Mouse (Mus musculus) right cerebral cortex, postnatal 4 days (tissue): Measurements from ENCODE around the gene Pgk1.
"Not testable (repeated sequence)": the region's sequence is repeated elsewhere in the genome, so short reads cannot be mapped to it uniquely, and the experiment has no call there.

Experiments used
- DNase-seq: peaks from one replicate; pipeline ENCODE4 v3.0.0-alpha.2; 2022

Pgk1 gene

GRCm38 (mm10) chrX:106186713-106187649 lies at the start of gene Pgk1:
Gene Pgk1, plus strand, starts transcription at chrX:106187100.
- peak; percentile 84 for DNase-seq

GRCm38 (mm10) chrX:106139309-106140070 lies 47.4 kb upstream of the Pgk1 start:
- DNase-seq: peak; percentile 1

- DNase-seq: no peak
Measured at GRCm38 (mm10) chrX:106142936-106143335, 44.0 kb upstream of the Pgk1 start, which contains the start of gene Tlr13. Gene Tlr13, plus strand, starts transcription at chrX:106143204.

- no peak for DNase-seq
Measured at GRCm38 (mm10) chrX:106148185-106148584, 38.7 kb upstream of the Pgk1 start.

GRCm38 (mm10) chrX:106149460-106149859 lies 37.4 kb upstream of the Pgk1 start:
- no peak for DNase-seq

GRCm38 (mm10) chrX:106154180-106154586 lies 32.7 kb upstream of the Pgk1 start:
- no peak for DNase-seq

GRCm38 (mm10) chrX:106155892-106156291 lies 31.0 kb upstream of the Pgk1 start:
- DNase-seq: no peak

- DNase-seq: no peak
Measured at GRCm38 (mm10) chrX:106163995-106164394, 22.9 kb upstream of the Pgk1 start.

GRCm38 (mm10) chrX:106164555-106164954 lies 22.3 kb upstream of the Pgk1 start:
- no peak for DNase-seq

- no peak for DNase-seq
Measured at GRCm38 (mm10) chrX:106165089-106165488, 21.8 kb upstream of the Pgk1 start.

- DNase-seq: peak; percentile 73
Measured at GRCm38 (mm10) chrX:106171106-106171852, 15.6 kb upstream of the Pgk1 start.

GRCm38 (mm10) chrX:106171853-106172154 lies 15.1 kb upstream of the Pgk1 start:
- DNase-seq: no peak

GRCm38 (mm10) chrX:106176331-106176730 lies 10.6 kb upstream of the Pgk1 start:
- no peak for DNase-seq

GRCm38 (mm10) chrX:106184279-106184678 lies 2.6 kb upstream of the Pgk1 start:
- no peak for DNase-seq

GRCm38 (mm10) chrX:106185706-106186105 lies 1.2 kb upstream of the Pgk1 start:
- DNase-seq: no peak

- DNase-seq: no peak
Measured at GRCm38 (mm10) chrX:106187737-106188136, 837 bp downstream of the Pgk1 start.

GRCm38 (mm10) chrX:106189356-106189755 lies 2.5 kb downstream of the Pgk1 start:
- DNase-seq: no peak

- no peak for DNase-seq
Measured at GRCm38 (mm10) chrX:106190091-106190490, 3.2 kb downstream of the Pgk1 start.

- DNase-seq: not testable (repeated sequence)
Measured at GRCm38 (mm10) chrX:106194361-106194760, 7.5 kb downstream of the Pgk1 start.

GRCm38 (mm10) chrX:106197308-106197707 lies 10.4 kb downstream of the Pgk1 start:
- no peak for DNase-seq

GRCm38 (mm10) chrX:106198904-106199303 lies 12.0 kb downstream of the Pgk1 start:
- DNase-seq: no peak

GRCm38 (mm10) chrX:106209100-106209499 lies 22.2 kb downstream of the Pgk1 start:
- DNase-seq: no peak
